Mouse (Mus musculus): ENCODE results near the gene Atr. TPM values are rescaled to one million over a fixed set of nuclear protein-coding genes. Genes with fewer than 3 reads are reported as not detected.
A peak's percentile ranks its signal among the peaks of the same experiment; 100 is the strongest.

Gene Atr
- total and polyA plus RNA-seq, 2 experiments from 2014 or later: 4.9 to 25.9 TPM

GRCm38 (mm10) chr9:95882751-95883150 lies 25.4 kb downstream of the Atr start:
- H3K9ac ChIP-seq: no peak overlapping the region
- WGBS: 96% methylated on average over 2 of the region's 2 CpGs
- DNase-seq: no peak
- H3K36me3 ChIP-seq (ENCODE audit: insufficient read depth): peaks cover 29% of the 10 kb centered on the region
- no peak for TF ChIP-seq CTCF (IDR thresholded peaks at IDR 0.05; ENCODE audit: low read depth)
- no peak overlapping the region for H3K4me2 ChIP-seq (ENCODE audit: low read depth)
- ATAC-seq: no peak
- no peaks in the 10 kb centered on the region for H3K9me3 ChIP-seq (ENCODE audit: low read length)
- H3K4me3 ChIP-seq (ENCODE audit: low read depth, low read length): no peak overlapping the region
- no peaks in the 10 kb centered on the region for H3K4me1 ChIP-seq (ENCODE audit: insufficient read depth)
- H3K27me3 ChIP-seq (ENCODE audit: insufficient read depth, low read length): no peaks in the 10 kb centered on the region
- H3K27ac ChIP-seq (ENCODE audit: low read depth, low read length): no peak overlapping the region

GRCm38 (mm10) chr9:95897392-95897791 lies 40.0 kb downstream of the Atr start:
- WGBS: 66% methylated on average over 5 of the region's 5 CpGs

DNA sequence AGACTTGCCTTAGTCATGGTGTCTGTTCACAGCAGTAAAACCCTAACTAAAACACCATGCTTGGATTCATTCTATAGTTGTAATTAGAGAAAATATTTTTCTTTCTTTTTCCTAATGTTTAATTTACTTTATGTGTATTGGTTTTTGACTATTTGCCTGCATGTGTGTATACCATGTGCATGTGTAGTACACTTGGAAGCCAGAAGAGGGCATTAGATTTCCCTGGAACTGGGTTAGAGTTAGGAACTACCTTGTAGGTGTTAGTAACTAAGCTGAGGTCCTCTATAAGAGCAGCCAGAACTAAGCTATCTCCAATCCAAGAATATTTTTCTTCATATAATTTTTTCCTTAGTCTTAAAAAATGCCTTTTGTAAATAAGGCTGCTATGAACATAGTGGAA lies 75.5 kb downstream of the Atr start:
- TF ChIP-seq CTCF (IDR thresholded peaks at IDR 0.05; ENCODE audit: low read depth): no peak
- no peak overlapping the region for H3K27ac ChIP-seq (ENCODE audit: low read depth, low read length)

More at GRCm38 (mm10) chr9:95897392-95897791, 40.0 kb downstream of the Atr start:
- H3K4me1 ChIP-seq (ENCODE audit: insufficient read depth): no peaks in the 10 kb centered on the region
- H3K9ac ChIP-seq: no peak overlapping the region
- no peak overlapping the region for H3K27ac ChIP-seq (ENCODE audit: low read depth, low read length)
- ATAC-seq: no peak
- no peaks in the 10 kb centered on the region for H3K27me3 ChIP-seq (ENCODE audit: insufficient read depth, low read length)
- no peak overlapping the region for H3K4me2 ChIP-seq (ENCODE audit: low read depth)
- no peak for DNase-seq
- H3K9me3 ChIP-seq (ENCODE audit: low read length): no peaks in the 10 kb centered on the region
- no peak overlapping the region for H3K4me3 ChIP-seq (ENCODE audit: low read depth, low read length)
- H3K36me3 ChIP-seq (ENCODE audit: insufficient read depth): peaks cover 9% of the 10 kb centered on the region
- no peak for TF ChIP-seq CTCF (IDR thresholded peaks at IDR 0.05; ENCODE audit: low read depth)

DNA sequence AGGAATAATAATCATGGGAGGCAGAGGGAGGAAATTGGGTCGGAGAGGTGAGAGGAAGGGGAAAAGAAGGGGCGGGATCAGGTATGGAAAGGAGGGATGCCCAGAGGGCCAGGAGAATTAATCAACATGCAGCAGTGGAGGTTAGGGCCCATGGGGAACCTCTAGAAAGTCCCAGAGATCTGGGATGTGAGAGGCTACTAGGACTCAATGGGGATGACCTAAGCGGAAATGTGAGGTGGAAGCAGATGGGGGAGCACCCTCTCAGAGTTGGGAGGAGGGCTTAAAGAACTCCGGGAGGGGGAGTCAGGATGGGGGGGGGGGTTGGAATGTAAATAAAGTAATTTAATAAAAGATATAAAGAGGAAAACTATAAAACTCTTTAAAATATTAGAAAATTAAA lies 96.3 kb downstream of the Atr start:
- WGBS: 82% methylated on average over 4 of the region's 4 CpGs
- Histone ChIP-seq H3K36me3 (ENCODE audit: insufficient read depth) (peaks cover 4% of the 10 kb centered on the region; the same call in 1 of the 2 replicates), H3K4me1 (ENCODE audit: insufficient read depth) (peaks cover 4% of the 10 kb centered on the region; the same call in 1 of the 2 replicates), H3K9ac (no peak overlapping the region), H3K4me2 (ENCODE audit: low read depth) (peak overlapping the region; percentile 69; the same call in 1 of the 2 replicates), H3K9me3 (ENCODE audit: low read length) (no peaks in the 10 kb centered on the region), H3K27me3 (ENCODE audit: insufficient read depth, low read length) (no peaks in the 10 kb centered on the region), H3K4me3 (ENCODE audit: low read depth, low read length) (peak overlapping the region; percentile 98; the same call in 1 of the 2 replicates), H3K27ac (ENCODE audit: low read depth, low read length) (no peak overlapping the region)
- ATAC-seq (no peak), DNase-seq (no peak)
- no peak for TF ChIP-seq CTCF (IDR thresholded peaks at IDR 0.05; ENCODE audit: low read depth)

More for the DNA sequence above, 75.5 kb downstream of the Atr start:
- Histone ChIP-seq H3K27me3 (ENCODE audit: insufficient read depth, low read length) (no peaks in the 10 kb centered on the region), H3K4me2 (ENCODE audit: low read depth) (no peak overlapping the region), H3K4me1 (ENCODE audit: insufficient read depth) (no peaks in the 10 kb centered on the region), H3K9ac (no peak overlapping the region), H3K4me3 (ENCODE audit: low read depth, low read length) (no peak overlapping the region), H3K36me3 (ENCODE audit: insufficient read depth) (peaks cover 20% of the 10 kb centered on the region), H3K9me3 (ENCODE audit: low read length) (no peaks in the 10 kb centered on the region)
- DNase-seq: no peak
- no peak for ATAC-seq

DNA sequence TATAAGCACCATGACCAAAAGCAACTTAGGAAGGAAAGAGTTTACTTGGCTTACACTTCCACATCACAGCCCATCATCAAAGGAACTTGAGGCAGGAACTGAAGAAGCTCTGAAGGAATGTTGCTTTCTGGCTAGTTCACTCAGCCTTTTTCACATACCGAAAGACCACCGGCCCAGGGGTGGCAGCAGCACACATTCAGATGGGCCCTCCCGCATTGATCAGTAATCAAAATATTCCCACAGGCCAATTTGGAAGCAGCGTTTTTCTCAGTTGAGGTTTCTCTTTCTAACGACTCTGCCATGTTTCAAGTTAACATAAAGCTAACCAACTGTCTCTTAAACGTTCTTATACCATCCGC lies 96.8 kb downstream of the Atr start:
- 0% methylated on average over 7 of the region's 7 CpGs for WGBS
- ATAC-seq (peak; percentile 80), DNase-seq (no peak)
- Histone ChIP-seq H3K27me3 (ENCODE audit: insufficient read depth, low read length) (no peaks in the 10 kb centered on the region), H3K4me3 (ENCODE audit: low read depth, low read length) (peak overlapping the region; percentile 98), H3K27ac (ENCODE audit: low read depth, low read length) (peak overlapping the region; percentile 80), H3K4me1 (ENCODE audit: insufficient read depth) (peaks cover 4% of the 10 kb centered on the region; the same call in 1 of the 2 replicates), H3K9ac (peak overlapping the region; percentile 95), H3K9me3 (ENCODE audit: low read length) (no peaks in the 10 kb centered on the region), H3K4me2 (ENCODE audit: low read depth) (peak overlapping the region; percentile 69), H3K36me3 (ENCODE audit: insufficient read depth) (peaks cover 4% of the 10 kb centered on the region; the same call in 1 of the 2 replicates)
- peak; percentile 30; the same call in 1 of the 2 replicates for TF ChIP-seq CTCF (IDR thresholded peaks at IDR 0.05; ENCODE audit: low read depth)

- WGBS: under 1% methylated on average over 57 of the region's 57 CpGs
- ATAC-seq (peak; percentile 100), DNase-seq (peak; percentile 94)
- 0 out of 2 replicates have a peak, but pooled peaks have one; percentile 4 for TF ChIP-seq CTCF (IDR thresholded peaks at IDR 0.05; ENCODE audit: low read depth)
- peak within 1 kb of the TSS; percentile 69 for H3K4me2 ChIP-seq (ENCODE audit: low read depth)
- H3K4me1 ChIP-seq (ENCODE audit: insufficient read depth): peaks cover 4% of the 10 kb centered on the region; the same call in 1 of the 2 replicates
- no peaks in the 10 kb centered on the region for H3K27me3 ChIP-seq (ENCODE audit: insufficient read depth, low read length)
- H3K9me3 ChIP-seq (ENCODE audit: low read length): no peaks in the 10 kb centered on the region
- peaks cover 4% of the 10 kb centered on the region; the same call in 1 of the 2 replicates for H3K36me3 ChIP-seq (ENCODE audit: insufficient read depth)
- peak within 1 kb of the TSS; percentile 80 for H3K27ac ChIP-seq (ENCODE audit: low read depth, low read length)
- H3K9ac ChIP-seq: peak within 1 kb of the TSS; percentile 95
- H3K4me3 ChIP-seq (ENCODE audit: low read depth, low read length): peak within 1 kb of the TSS; percentile 98
Observed at GRCm38 (mm10) chr9:95954585-95955461, 97.4 kb downstream of the Atr start, which contains the start of gene Xrn1. Gene Xrn1 (plus strand): TSS chr9:95954760.

GRCm38 (mm10) chr9:95957611-95958010 lies 100.2 kb downstream of the Atr start:
- WGBS: 92% methylated on average over 2 of the region's 2 CpGs
- Histone ChIP-seq H3K27ac (ENCODE audit: low read depth, low read length) (no peak overlapping the region), H3K36me3 (ENCODE audit: insufficient read depth) (no peaks in the 10 kb centered on the region), H3K4me1 (ENCODE audit: insufficient read depth) (peaks cover 4% of the 10 kb centered on the region; the same call in 1 of the 2 replicates), H3K9ac (no peak overlapping the region), H3K4me2 (ENCODE audit: low read depth) (no peak overlapping the region), H3K4me3 (ENCODE audit: low read depth, low read length) (no peak overlapping the region), H3K9me3 (ENCODE audit: low read length) (no peaks in the 10 kb centered on the region), H3K27me3 (ENCODE audit: insufficient read depth, low read length) (no peaks in the 10 kb centered on the region)
- no peak for DNase-seq
- no peak for TF ChIP-seq CTCF (IDR thresholded peaks at IDR 0.05; ENCODE audit: low read depth)
- ATAC-seq: no peak
